Mouse (Mus musculus): ENCODE measurements around the gene 1110017D15Rik. TPM values are rescaled to one million over a fixed set of nuclear protein-coding genes. Genes with fewer than 3 reads are reported as not detected.

1110017D15Rik gene
- polyA plus RNA-seq, 1 experiment from 2014 or later: 0.21 TPM

DNA sequence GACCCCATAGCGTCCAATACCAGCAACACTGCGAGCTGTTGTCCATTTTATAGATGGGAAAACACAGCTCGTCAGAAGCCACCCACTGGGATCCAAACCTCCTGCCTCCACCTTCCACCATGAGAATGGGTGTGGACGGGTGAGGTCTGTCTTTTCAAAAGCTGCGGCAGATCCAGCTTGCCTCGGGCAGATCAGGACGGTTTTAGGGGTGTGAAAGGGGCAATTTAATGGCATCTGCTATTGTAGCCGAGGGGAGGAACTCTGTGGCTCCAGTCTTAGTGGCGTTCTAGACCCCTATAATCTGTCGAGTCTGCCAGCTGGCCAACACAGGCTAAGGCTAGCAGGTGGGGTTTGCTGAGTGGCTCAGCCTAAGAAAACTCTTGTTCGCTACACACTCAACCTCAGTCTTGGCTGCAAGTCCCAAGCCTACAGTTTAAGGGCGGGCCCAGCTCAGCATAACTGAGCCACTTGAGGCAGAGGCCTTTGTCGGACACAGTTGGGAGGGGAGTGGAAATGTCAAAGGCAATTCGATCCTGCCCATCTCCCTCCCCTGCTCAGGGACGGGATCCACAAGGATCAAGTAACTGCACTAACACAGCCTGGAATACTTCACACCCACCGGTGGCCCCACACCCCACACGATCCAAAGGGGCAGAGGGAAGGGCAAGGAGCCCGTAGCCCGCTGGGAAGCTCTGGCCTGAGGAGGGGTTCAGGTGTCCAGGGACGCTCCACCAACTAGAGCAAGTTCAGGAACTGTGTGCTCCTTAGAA is 14.8 kb downstream of the 1110017D15Rik start:
- DNase-seq (ENCODE audit: low read depth, low spot score) (no peak), ATAC-seq (peak; percentile 18)
- in situ Hi-C loops (cut with MboI; ENCODE audit: low pct_unique_long_range_greater_than_20kb): no loop called here
- CTCF ChIA-PET: interaction anchor here (0.8 to 1.1 kb wide), 3 partner anchors 20 to 45 kb away, joined by 3 read pairs; no protein-coding TSS in a partner anchor
- POLR2A ChIA-PET: no interaction called here
- H3K27me3 ChIP-seq: no peaks in the 10 kb centered on the region
- no peak for TF ChIP-seq CTCF (IDR thresholded peaks at IDR 0.05)

DNA sequence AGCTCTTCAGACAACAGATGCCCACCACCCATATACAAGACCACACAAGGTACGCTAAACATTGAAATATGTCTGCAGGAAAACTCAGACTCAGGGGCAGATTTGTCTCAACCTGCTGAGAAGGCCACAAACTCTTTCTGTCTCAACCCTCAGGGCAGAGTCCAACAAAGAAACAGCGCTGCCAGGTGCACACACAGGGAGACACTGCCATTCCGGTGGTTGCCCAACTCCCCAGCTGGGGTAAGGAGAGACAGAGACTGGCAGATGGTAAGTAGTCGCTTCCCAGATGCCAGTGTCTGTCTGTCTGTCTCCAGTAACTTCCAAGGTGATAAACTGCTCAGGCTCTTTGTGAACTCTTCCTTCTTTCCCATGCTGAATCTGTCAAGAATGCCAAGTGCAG is 16.3 kb downstream of the 1110017D15Rik start:
- ATAC-seq: no peak
- ChIA-PET POLR2A (interaction anchor here (0.6 kb wide), 1 partner anchor 78 kb away, joined by 5 read pairs; no protein-coding TSS in a partner anchor), CTCF (no interaction called here)
- no peaks in the 10 kb centered on the region for H3K27me3 ChIP-seq
- in situ Hi-C loops (cut with MboI; ENCODE audit: low pct_unique_long_range_greater_than_20kb): no loop called here
- DNase-seq (ENCODE audit: low read depth, low spot score): no peak
- no peak for TF ChIP-seq CTCF (IDR thresholded peaks at IDR 0.05)

DNA sequence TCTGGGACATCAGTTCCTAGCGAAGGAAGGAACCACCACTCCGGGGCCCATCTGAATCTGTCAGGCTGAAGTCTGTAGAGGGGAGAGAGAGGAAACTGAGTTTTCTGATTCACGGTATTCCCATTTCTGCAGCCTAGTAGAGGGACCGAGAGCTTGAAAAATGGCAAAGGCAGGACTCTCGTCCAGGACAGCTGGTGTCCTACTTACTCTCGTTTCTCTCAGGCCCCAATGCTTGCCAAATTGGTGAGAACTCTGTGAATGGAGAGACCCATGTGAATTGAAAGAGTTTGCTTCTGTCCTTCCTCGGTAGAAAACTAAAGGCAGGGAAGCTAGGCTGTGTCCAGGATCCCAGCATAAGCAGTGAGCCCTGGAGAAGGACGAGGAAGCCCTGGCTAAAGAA is 17.5 kb downstream of the 1110017D15Rik start:
- in situ Hi-C loops (cut with MboI; ENCODE audit: low pct_unique_long_range_greater_than_20kb): no loop called here
- TF ChIP-seq CTCF (IDR thresholded peaks at IDR 0.05): no peak
- no peak for DNase-seq (ENCODE audit: low read depth, low spot score)
- H3K27me3 ChIP-seq: no peaks in the 10 kb centered on the region
- ATAC-seq: no peak
- ChIA-PET CTCF (no interaction called here), POLR2A (no interaction called here)

DNA sequence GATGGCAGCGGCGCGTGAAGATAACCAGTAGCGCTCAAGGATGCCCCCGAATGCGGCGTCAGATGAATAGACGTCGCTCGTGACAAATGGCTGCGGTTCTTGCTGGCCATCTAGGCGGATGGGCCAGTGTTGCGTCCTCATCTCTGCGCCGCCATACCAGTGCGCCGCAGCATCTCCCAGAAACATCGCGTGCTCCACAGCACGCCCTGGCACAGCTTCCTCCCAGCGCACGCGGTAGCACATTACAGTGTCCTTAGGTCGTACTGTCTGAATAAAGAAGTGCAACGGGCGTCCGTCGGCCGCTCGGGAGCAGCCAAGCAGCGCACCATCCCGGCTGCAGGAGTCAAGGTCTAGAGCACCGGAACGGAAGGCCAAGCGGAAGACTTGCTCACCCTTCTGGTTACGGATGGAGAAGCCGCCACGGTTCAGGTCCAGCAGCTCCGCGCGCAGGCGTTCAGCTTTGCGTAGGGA is 18.2 kb downstream of the 1110017D15Rik start:
- in situ Hi-C loops (cut with MboI; ENCODE audit: low pct_unique_long_range_greater_than_20kb): no loop called here
- ChIA-PET CTCF (no interaction called here), POLR2A (no interaction called here)
- TF ChIP-seq CTCF (IDR thresholded peaks at IDR 0.05): no peak
- DNase-seq (ENCODE audit: low read depth, low spot score): no peak
- no peaks in the 10 kb centered on the region for H3K27me3 ChIP-seq
- no peak for ATAC-seq

DNA sequence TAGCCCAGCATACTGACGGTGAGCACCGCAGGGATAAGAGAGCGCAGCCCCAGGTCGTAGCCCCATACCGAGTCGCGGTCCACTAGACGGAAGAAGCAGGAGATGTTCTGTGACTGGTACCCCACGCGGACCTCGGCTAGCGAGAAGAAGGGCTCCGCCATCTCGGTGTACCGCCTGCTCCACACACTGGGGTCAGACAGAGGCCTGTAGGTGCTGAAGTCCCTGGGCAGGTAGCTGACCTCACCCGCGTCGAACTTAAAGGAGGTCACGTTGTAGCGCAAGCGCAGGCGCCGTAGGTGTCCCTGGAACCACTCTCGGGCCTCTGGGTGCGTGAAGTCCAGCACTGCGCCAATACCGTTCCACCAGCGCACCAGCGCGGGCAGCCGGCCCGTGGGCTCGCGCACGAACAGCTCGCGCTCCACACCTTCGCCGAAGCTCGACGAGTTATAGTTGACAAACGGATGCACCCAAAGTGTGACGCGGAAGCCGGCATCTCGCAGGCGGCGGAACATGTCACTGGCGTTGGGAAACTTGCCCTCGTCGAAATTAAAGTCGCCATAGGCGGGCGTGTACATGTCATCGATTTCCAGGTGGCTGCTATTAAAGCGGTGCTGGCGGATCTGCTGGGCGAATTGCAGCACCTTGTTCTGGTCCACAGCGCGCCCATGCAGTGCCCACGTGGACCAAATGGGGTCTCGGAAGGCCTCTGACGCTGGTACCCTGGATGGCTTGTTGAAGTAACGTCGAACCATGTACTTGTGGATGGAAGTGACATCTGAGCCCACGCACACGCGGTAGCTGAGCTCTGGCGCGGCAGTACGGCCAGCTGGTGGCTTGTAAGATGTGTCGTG is 18.9 kb downstream of the 1110017D15Rik start:
- POLR2A ChIA-PET: no interaction called here
- no peak for TF ChIP-seq CTCF (IDR thresholded peaks at IDR 0.05)
- CTCF ChIA-PET: interaction anchor here (1.5 kb wide), 1 partner anchor 29 kb away, joined by 3 read pairs; no protein-coding TSS in a partner anchor
- H3K27me3 ChIP-seq: no peaks in the 10 kb centered on the region
- no peak for ATAC-seq
- in situ Hi-C loops (cut with MboI; ENCODE audit: low pct_unique_long_range_greater_than_20kb): no loop called here
- DNase-seq (ENCODE audit: low read depth, low spot score): no peak

DNA sequence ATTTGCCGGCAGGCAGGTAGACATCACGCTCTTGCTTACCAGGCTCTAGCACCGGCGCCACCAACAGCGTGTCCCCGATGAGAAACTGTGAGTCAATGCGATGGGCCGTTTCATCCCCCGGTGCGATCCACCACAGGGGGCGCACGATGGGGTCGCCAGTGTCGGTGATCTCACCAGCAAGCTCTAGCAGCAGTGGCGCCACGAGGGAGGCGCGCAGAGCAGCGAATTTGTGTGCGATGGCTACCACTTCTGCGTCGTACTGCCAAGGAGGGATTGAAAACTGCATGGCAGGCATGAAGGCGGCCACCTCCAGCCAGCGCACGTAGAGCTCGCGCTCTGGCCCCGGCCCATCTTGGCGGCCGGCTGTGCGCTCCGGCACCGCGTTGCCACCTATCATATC is 19.6 kb downstream of the 1110017D15Rik start:
- ChIA-PET POLR2A (no interaction called here), CTCF (interaction anchor here (1.5 kb wide), 1 partner anchor 28 kb away, joined by 3 read pairs; no protein-coding TSS in a partner anchor)
- in situ Hi-C loops (cut with MboI; ENCODE audit: low pct_unique_long_range_greater_than_20kb): no loop called here
- H3K27me3 ChIP-seq: no peaks in the 10 kb centered on the region
- DNase-seq (ENCODE audit: low read depth, low spot score) (no peak), ATAC-seq (no peak)
- no peak for TF ChIP-seq CTCF (IDR thresholded peaks at IDR 0.05)

DNA sequence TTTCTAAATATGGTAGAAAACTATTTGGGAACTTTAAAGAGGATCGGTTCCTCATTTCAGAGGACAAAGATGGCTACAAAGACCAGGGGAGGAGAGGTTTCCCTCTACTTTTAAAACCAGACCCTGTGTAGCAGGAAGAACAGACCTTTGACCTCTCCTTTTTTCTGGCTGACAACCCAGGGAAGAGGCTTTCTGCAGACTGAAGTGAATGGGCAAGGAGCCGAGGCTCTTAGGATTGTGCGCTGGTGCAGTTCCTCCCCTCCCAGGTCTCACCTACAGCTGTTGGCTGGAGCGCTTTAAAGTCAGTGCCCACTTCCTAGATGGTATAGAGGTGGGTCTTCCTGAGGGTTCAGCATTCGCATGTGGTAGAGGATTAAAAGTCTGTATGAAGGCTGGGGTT is 20.1 kb downstream of the 1110017D15Rik start:
- TF ChIP-seq CTCF (IDR thresholded peaks at IDR 0.05): no peak
- ChIA-PET POLR2A (no interaction called here), CTCF (interaction anchor here (1.5 kb wide), 1 partner anchor 28 kb away, joined by 3 read pairs; no protein-coding TSS in a partner anchor)
- ATAC-seq: no peak
- DNase-seq (ENCODE audit: low read depth, low spot score): no peak
- no peaks in the 10 kb centered on the region for H3K27me3 ChIP-seq
- in situ Hi-C loops (cut with MboI; ENCODE audit: low pct_unique_long_range_greater_than_20kb): no loop called here

DNA sequence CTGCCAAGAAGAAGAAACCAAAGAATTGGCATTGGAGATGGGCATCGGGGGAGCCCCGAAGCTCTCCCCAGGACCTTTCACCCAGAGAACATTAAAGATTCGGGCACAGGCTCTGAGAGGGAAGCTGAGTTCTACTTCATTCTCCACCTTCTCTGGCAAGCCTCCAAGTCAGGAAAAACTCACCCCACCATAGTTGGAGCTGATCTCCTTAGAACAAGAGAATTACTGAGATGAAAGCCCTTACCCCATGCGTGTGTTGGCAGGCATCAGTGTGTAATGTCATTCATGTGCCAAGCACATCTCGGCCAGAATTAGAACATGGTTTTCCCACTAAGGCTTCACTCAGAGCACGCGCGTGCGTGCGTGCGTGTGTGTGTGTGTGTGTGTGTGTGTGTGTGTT is 21.3 kb downstream of the 1110017D15Rik start:
- H3K27me3 ChIP-seq: no peaks in the 10 kb centered on the region
- DNase-seq (ENCODE audit: low read depth, low spot score) (no peak), ATAC-seq (no peak)
- CTCF ChIA-PET: no interaction called here
- in situ Hi-C loops (cut with MboI; ENCODE audit: low pct_unique_long_range_greater_than_20kb): no loop called here
- POLR2A ChIA-PET: no interaction called here
- no peak for TF ChIP-seq CTCF (IDR thresholded peaks at IDR 0.05)

DNA sequence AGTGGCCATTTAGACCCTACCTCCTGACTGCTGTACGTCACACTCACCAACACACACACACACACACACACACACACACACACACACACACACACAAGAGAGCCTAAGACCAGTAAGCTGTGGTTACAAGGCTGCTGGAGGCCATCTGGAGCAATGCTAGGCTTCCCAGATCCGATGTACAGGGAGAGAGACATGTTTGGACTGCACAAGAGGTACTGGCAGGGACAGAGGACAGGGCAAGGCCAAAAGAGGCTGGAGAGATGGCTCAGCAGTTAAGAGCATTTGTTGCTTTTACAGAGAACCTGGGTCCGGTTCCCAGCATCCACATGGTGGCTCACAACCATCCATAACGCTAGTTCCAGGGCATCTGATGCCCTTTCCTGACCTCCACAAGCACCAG is 22.1 kb downstream of the 1110017D15Rik start:
- ATAC-seq (no peak), DNase-seq (ENCODE audit: low read depth, low spot score) (no peak)
- no peak for TF ChIP-seq CTCF (IDR thresholded peaks at IDR 0.05)
- in situ Hi-C loops (cut with MboI; ENCODE audit: low pct_unique_long_range_greater_than_20kb): no loop called here
- POLR2A ChIA-PET: interaction anchor here (0.6 kb wide), 1 partner anchor 13 kb away, joined by 3 read pairs; no protein-coding TSS in a partner anchor
- CTCF ChIA-PET: no interaction called here
- no peaks in the 10 kb centered on the region for H3K27me3 ChIP-seq

DNA sequence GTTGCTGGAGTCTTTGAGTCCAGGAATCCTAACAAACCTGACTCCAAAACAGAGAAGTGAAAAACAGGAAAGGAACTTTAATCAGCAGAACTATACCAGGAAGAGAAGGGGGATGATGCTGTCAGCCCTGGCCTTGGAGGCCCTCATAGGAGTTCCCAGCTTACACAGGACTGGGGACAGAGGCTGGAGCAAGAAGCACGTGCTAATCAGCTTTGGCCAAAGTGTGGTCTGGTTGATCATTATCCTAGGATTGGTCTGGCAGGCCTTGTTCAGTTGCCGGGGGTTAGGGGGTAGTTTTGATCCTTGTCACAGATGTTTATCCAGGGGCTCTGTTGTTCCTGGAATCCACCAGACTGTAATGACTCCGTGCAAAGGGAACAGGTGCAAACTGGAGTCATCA is 22.8 kb downstream of the 1110017D15Rik start:
- in situ Hi-C loops (cut with MboI; ENCODE audit: low pct_unique_long_range_greater_than_20kb): no loop called here
- POLR2A ChIA-PET: no interaction called here

More for the DNA sequence above, 22.8 kb downstream of the 1110017D15Rik start:
- no peaks in the 10 kb centered on the region for H3K27me3 ChIP-seq
- CTCF ChIA-PET: no interaction called here
- DNase-seq (ENCODE audit: low read depth, low spot score): no peak
- no peak for ATAC-seq
- TF ChIP-seq CTCF (IDR thresholded peaks at IDR 0.05): no peak

Measured in Patski (cell line).